ENCODE assay signal across 8 mouse cellular contexts in genomic region chr4:21930971-21931771, GRCm38 (mm10). TPM values are rescaled to one million over a fixed set of nuclear protein-coding genes. Genes with fewer than 3 reads are reported as not detected.
DNase-seq lines count a peak whose midpoint lies in the region; ATAC-seq lines count a peak whose summit lies in the region.

Faxc (plus strand) TSS chr4:21931329.

- no peaks in the 10 kb centered on the region for H3K4me1 ChIP-seq in heart, embryonic 12.5 days (replicated peaks)
- peaks cover 10% of the 10 kb centered on the region for H3K4me1 ChIP-seq in kidney, embryonic 15.5 days

- peak; percentile 19 for DNase-seq in CD4-positive helper T cell, adult 2 months (ENCODE audit: low read depth, low spot score)
- peak; percentile 88 for DNase-seq in brain, adult 2 months (ENCODE audit: low read depth, low spot score)
- DNase-seq in fibroblast of lung, adult 2 months (ENCODE audit: low read depth), result peak; percentile 1
- DNase-seq in liver, result peak; percentile 17
- DNase-seq in neural tube, embryonic 10.5 days (ENCODE audit: extremely low spot score, low spot score), result peak; percentile 83
- DNase-seq in urinary bladder, adult 2 months (ENCODE audit: low spot score), result peak; percentile 55

- H3K36me3 ChIP-seq in heart, embryonic 12.5 days, result no peaks in the 10 kb centered on the region
- H3K36me3 ChIP-seq in kidney, embryonic 15.5 days, result no peaks in the 10 kb centered on the region

- no peaks in the 10 kb centered on the region; the same call in 1 of the 2 replicates for H3K27me3 ChIP-seq in heart, embryonic 12.5 days (replicated peaks)
- no peaks in the 10 kb centered on the region for H3K27me3 ChIP-seq in kidney, embryonic 15.5 days

- H3K9me3 ChIP-seq in heart, embryonic 12.5 days (replicated peaks), result no peaks in the 10 kb centered on the region
- H3K9me3 ChIP-seq in kidney, embryonic 15.5 days (replicated peaks), result no peaks in the 10 kb centered on the region

- H3K4me2 ChIP-seq in heart, embryonic 12.5 days, result peak within 1 kb of the TSS; percentile 89
- peak within 1 kb of the TSS; percentile 96 for H3K4me2 ChIP-seq in kidney, embryonic 15.5 days

- peak within 1 kb of the TSS; percentile 12 for H3K27ac ChIP-seq in heart, embryonic 12.5 days (ENCODE audit: poor library complexity, severe bottlenecking)
- H3K27ac ChIP-seq in kidney, embryonic 15.5 days, result peak within 1 kb of the TSS; percentile 59

- peak within 1 kb of the TSS; percentile 82 for H3K9ac ChIP-seq in heart, embryonic 12.5 days
- peak within 1 kb of the TSS; percentile 83 for H3K9ac ChIP-seq in kidney, embryonic 15.5 days

- WGBS in heart, embryonic 12.5 days, result under 1% methylated on average over 69 of the region's 83 CpGs
- WGBS in kidney, embryonic 15.5 days, result under 1% methylated on average over 77 of the region's 83 CpGs

- peak within 1 kb of the TSS; percentile 72 for H3K4me3 ChIP-seq in heart, embryonic 12.5 days
- peak within 1 kb of the TSS; percentile 71 for H3K4me3 ChIP-seq in kidney, embryonic 15.5 days (replicated peaks)

- ATAC-seq in heart, embryonic 12.5 days (ENCODE audit: insufficient number of reproducible peaks, low FRiP score), result peak; percentile 88
- ATAC-seq in kidney, embryonic 15.5 days (replicated peaks; ENCODE audit: low FRiP score), result peak; percentile 92

RNA-seq across cellular contexts. Expression of gene Faxc, which starts in this region (rescaled TPM):
- polyA plus RNA-seq in heart, embryonic 12.5 days (2016; fragmentation: Nextera tagmentation; extraction: Ambion mirVana), result 4.7 and 5.3 TPM in 2 replicates
- 4.1 and 4.6 TPM in 2 replicates for polyA plus RNA-seq in kidney, embryonic 15.5 days (2015; fragmentation: Nextera tagmentation; extraction: Ambion mirVana)
- 13.2 and 19.7 TPM in 2 replicates for polyA plus RNA-seq in urinary bladder, adult 2 months (2012; rRNA removed)

Comparison
In these comparisons a context has a peak if more than half of its experiments do, and no peak if none do; other contexts are left out.
1. Peak in every context shown above with its lines: DNase-seq, ATAC-seq, H3K4me3 ChIP-seq and H3K27ac ChIP-seq.
2. DNase-seq: peak in every context shown above with its lines; median percentile 88 in brain, adult 2 months; 83 in neural tube, embryonic 10.5 days; 55 in urinary bladder, adult 2 months; 19 in CD4-positive helper T cell, adult 2 months; 17 in liver; 1 in fibroblast of lung, adult 2 months.